Mouse (Mus musculus): ENCODE data around the gene Mxra7. TPM values are rescaled to one million over a fixed set of nuclear protein-coding genes. Genes with fewer than 3 reads are reported as not detected.

Gene Mxra7
- polyA plus RNA-seq (2012; rRNA removed), result 8.6 and 14.2 TPM in 2 replicates

DNA sequence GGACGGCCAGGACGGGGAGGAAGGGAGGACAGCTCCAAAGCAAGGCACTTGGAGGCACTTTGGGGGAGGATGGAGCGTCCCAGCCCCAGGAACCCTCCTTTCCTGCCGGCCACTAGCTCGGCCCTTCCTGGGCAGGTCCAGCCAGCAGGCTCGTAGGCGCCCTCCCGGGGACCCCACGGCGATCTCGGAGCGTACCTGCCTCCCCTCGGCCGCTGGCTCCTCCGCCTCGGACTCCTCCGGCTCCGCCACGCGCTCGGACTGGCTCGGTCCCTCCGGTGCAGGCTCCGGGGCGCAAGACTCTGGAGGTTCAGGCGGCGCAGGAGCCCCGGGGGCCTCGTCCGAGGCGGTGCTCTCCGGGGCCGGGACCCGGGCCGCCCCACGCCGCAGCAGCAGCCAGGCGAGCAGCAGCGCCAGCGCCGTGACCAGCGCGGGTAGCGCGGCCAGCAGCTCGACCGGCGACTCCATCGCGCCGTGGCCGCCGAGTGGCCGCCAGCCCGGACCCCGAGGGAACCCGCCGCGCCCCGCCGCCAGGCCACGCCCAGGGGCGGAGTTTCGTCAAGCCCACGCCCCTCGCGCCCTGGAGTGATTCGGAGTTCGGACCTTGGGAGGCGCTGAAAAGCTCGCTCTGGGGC is at the start of gene Mxra7:
TSS of gene Mxra7 (minus strand) at position 513 of the 632 bp plus-strand sequence.
- Histone ChIP-seq H3K4me1 (replicated peaks; ENCODE audit: control insufficient read depth, insufficient read depth, low read length) (peaks cover 30% of the 10 kb centered on the region), H3K27ac (ENCODE audit: control insufficient read depth, insufficient read depth, low read length) (peak within 1 kb of the TSS; percentile 18; the same call in 1 of the 2 replicates), H3K27me3 (ENCODE audit: control insufficient read depth, insufficient read depth, low read length) (no peaks in the 10 kb centered on the region), H3K4me3 (ENCODE audit: control insufficient read depth, insufficient read depth, low read length) (peak within 1 kb of the TSS; percentile 43), H3K36me3 (ENCODE audit: control insufficient read depth, insufficient read depth, low read length) (no peaks in the 10 kb centered on the region)
- WGBS, result 10% methylated on average over 70 of the region's 71 CpGs
- TF ChIP-seq POLR2A (IDR thresholded peaks at IDR 0.05; ENCODE audit: control insufficient read depth, extremely low read depth, insufficient read depth, low read length, poor library complexity), result peak; percentile 10; the same call in 1 of the 2 replicates
- TF ChIP-seq CTCF (IDR thresholded peaks at IDR 0.05; ENCODE audit: borderline replicate concordance, control insufficient read depth, extremely low read depth, insufficient read depth, low read length, poor library complexity), result no peak
- peak; percentile 61 for DNase-seq

DNA sequence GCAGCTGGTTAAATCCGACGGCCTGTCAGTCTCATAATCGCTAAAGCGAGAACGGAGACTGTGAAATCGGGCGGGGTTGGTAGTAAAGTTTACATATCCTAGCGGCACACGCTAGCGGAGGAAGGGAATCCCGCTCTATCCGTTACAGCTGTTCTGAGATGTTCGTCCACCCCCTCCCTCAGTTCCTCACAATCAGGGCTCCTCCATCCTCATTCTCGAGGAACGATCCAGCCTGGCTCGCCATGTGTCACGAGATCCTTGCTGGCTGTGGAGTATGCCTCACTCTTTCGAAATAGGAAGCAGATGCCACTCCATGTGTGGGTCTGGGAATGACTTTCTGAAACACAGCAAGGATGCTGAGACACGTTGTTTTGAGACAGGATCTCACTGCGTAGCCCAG is 46.1 kb upstream of the Mxra7 start:
- DNase-seq, result no peak

DNA sequence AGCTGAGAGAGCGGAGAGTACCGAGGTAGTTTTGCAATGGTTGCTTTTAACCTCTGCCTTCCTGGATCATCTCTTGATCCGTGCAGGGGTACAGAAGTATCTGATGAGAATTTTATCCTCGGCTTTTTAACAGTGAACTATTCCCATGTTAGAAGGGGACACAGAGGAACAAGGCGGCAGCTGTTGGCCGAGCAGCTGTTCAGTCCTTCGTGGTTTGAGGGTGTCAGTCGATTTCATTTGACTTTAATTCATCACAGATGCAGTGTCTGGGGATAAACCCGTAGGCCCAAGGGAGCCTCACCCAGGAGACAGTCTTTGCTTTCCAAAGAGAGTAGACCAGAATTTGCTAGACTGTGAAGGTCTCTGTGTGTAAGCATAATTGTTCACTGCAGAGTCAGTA is 43.7 kb upstream of the Mxra7 start:
- DNase-seq, result no peak
- Histone ChIP-seq H3K36me3 (ENCODE audit: control insufficient read depth, insufficient read depth, low read length) (peaks cover 10% of the 10 kb centered on the region; the same call in 1 of the 2 replicates), H3K27ac (ENCODE audit: control insufficient read depth, insufficient read depth, low read length) (no peak overlapping the region), H3K4me3 (ENCODE audit: control insufficient read depth, insufficient read depth, low read length) (no peak overlapping the region), H3K4me1 (replicated peaks; ENCODE audit: control insufficient read depth, insufficient read depth, low read length) (no peaks in the 10 kb centered on the region), H3K27me3 (ENCODE audit: control insufficient read depth, insufficient read depth, low read length) (no peaks in the 10 kb centered on the region)
- WGBS, result 90% methylated on average over 9 of the region's 9 CpGs
- TF ChIP-seq CTCF (IDR thresholded peaks at IDR 0.05; ENCODE audit: borderline replicate concordance, control insufficient read depth, extremely low read depth, insufficient read depth, low read length, poor library complexity), result no peak
- TF ChIP-seq POLR2A (IDR thresholded peaks at IDR 0.05; ENCODE audit: control insufficient read depth, extremely low read depth, insufficient read depth, low read length, poor library complexity), result no peak

More for the DNA sequence above, 46.1 kb upstream of the Mxra7 start:
- Histone ChIP-seq H3K4me3 (ENCODE audit: control insufficient read depth, insufficient read depth, low read length) (no peak overlapping the region), H3K4me1 (replicated peaks; ENCODE audit: control insufficient read depth, insufficient read depth, low read length) (no peaks in the 10 kb centered on the region), H3K27ac (ENCODE audit: control insufficient read depth, insufficient read depth, low read length) (no peak overlapping the region), H3K36me3 (ENCODE audit: control insufficient read depth, insufficient read depth, low read length) (peaks cover 10% of the 10 kb centered on the region; the same call in 1 of the 2 replicates), H3K27me3 (ENCODE audit: control insufficient read depth, insufficient read depth, low read length) (no peaks in the 10 kb centered on the region)
- no peak for TF ChIP-seq CTCF (IDR thresholded peaks at IDR 0.05; ENCODE audit: borderline replicate concordance, control insufficient read depth, extremely low read depth, insufficient read depth, low read length, poor library complexity)
- TF ChIP-seq POLR2A (IDR thresholded peaks at IDR 0.05; ENCODE audit: control insufficient read depth, extremely low read depth, insufficient read depth, low read length, poor library complexity), result no peak
- 97% methylated on average over 20 of the region's 20 CpGs for WGBS

DNA sequence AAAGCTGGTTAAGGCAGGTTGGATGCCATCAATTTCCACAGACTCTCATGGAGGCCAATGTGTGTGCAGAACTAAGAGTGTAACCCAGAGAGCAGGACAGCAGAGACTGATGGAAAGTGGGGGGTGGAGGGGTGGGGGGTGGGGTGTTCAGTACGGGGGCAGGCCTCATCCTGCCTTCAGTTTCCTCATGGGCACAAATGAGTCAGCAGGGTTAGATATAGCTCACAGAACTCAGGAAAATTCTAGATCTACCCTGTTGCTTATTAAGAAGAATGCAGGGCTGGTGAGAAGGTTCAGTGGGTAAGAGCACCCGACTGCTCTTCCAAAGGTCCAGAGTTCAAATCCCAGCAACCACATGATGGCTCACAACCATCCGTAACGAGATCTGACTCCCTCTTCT is 41.8 kb upstream of the Mxra7 start:
- TF ChIP-seq CTCF (IDR thresholded peaks at IDR 0.05; ENCODE audit: borderline replicate concordance, control insufficient read depth, extremely low read depth, insufficient read depth, low read length, poor library complexity) (no peak), POLR2A (IDR thresholded peaks at IDR 0.05; ENCODE audit: control insufficient read depth, extremely low read depth, insufficient read depth, low read length, poor library complexity) (no peak)
- no peak overlapping the region for H3K4me3 ChIP-seq (ENCODE audit: control insufficient read depth, insufficient read depth, low read length)
- H3K4me1 ChIP-seq (replicated peaks; ENCODE audit: control insufficient read depth, insufficient read depth, low read length), result no peaks in the 10 kb centered on the region
- peaks cover 14% of the 10 kb centered on the region for H3K36me3 ChIP-seq (ENCODE audit: control insufficient read depth, insufficient read depth, low read length)
- 94% methylated on average over 4 of the region's 4 CpGs for WGBS
- H3K27me3 ChIP-seq (ENCODE audit: control insufficient read depth, insufficient read depth, low read length), result no peaks in the 10 kb centered on the region
- H3K27ac ChIP-seq (ENCODE audit: control insufficient read depth, insufficient read depth, low read length), result no peak overlapping the region
- no peak for DNase-seq

DNA sequence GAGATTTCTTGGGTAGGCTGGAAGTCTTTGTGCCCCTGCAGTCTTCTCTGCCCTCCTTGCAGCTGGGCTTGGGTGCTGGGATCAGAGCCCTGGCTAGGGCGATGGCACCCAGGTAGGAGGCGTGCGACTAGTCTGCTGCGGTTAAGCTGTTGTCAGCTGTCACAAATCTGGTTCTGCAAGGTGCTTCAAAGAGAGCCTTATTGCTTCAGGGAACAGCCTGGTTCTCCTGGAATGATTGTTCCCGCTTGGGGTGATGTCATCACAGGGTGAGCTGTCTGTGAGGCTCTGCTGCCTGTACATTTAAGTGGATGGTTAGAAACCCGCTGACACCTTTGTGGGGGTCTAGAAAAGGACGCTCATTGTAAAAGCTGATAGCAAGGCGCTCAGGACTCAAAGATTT is 41.4 kb upstream of the Mxra7 start:
- Histone ChIP-seq H3K36me3 (ENCODE audit: control insufficient read depth, insufficient read depth, low read length) (peaks cover 14% of the 10 kb centered on the region), H3K27ac (ENCODE audit: control insufficient read depth, insufficient read depth, low read length) (no peak overlapping the region; the same call in 1 of the 2 replicates), H3K4me3 (ENCODE audit: control insufficient read depth, insufficient read depth, low read length) (no peak overlapping the region), H3K4me1 (replicated peaks; ENCODE audit: control insufficient read depth, insufficient read depth, low read length) (no peaks in the 10 kb centered on the region), H3K27me3 (ENCODE audit: control insufficient read depth, insufficient read depth, low read length) (no peaks in the 10 kb centered on the region)
- TF ChIP-seq POLR2A (IDR thresholded peaks at IDR 0.05; ENCODE audit: control insufficient read depth, extremely low read depth, insufficient read depth, low read length, poor library complexity) (no peak), CTCF (IDR thresholded peaks at IDR 0.05; ENCODE audit: borderline replicate concordance, control insufficient read depth, extremely low read depth, insufficient read depth, low read length, poor library complexity) (no peak)
- DNase-seq, result no peak
- WGBS, result 96% methylated on average over 8 of the region's 8 CpGs

DNA sequence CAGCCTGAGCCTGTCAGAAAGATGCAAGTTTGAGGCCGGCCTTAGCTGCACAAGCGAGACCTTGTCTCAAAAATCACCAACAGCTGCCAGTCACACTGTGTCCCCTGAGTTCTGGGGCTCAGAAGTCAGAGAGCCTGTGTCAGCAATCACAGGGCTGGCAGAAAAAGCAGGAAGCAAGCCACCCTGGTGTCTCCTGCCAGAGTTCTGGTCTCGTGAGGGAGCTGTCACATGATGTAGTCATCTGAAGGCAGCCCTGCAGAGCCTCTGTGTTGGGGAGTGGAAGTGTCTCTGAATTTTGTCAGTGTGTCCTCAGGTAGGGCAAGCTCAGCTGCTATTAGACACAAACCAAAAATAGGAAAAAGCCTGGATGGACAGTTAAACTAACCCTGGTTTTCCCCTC is 40.3 kb upstream of the Mxra7 start:
- DNase-seq, result no peak
- WGBS, result 75% methylated on average over 3 of the region's 3 CpGs
- no peak overlapping the region for H3K4me3 ChIP-seq (ENCODE audit: control insufficient read depth, insufficient read depth, low read length)
- H3K4me1 ChIP-seq (replicated peaks; ENCODE audit: control insufficient read depth, insufficient read depth, low read length), result no peaks in the 10 kb centered on the region
- H3K36me3 ChIP-seq (ENCODE audit: control insufficient read depth, insufficient read depth, low read length), result peaks cover 14% of the 10 kb centered on the region
- no peaks in the 10 kb centered on the region for H3K27me3 ChIP-seq (ENCODE audit: control insufficient read depth, insufficient read depth, low read length)
- no peak for TF ChIP-seq POLR2A (IDR thresholded peaks at IDR 0.05; ENCODE audit: control insufficient read depth, extremely low read depth, insufficient read depth, low read length, poor library complexity)
- no peak for TF ChIP-seq CTCF (IDR thresholded peaks at IDR 0.05; ENCODE audit: borderline replicate concordance, control insufficient read depth, extremely low read depth, insufficient read depth, low read length, poor library complexity)
- H3K27ac ChIP-seq (ENCODE audit: control insufficient read depth, insufficient read depth, low read length), result no peak overlapping the region

Data from thymus, adult 2 months (tissue).